Mouse (Mus musculus): ENCODE data around the gene Traf4.
A peak's percentile ranks its signal among the peaks of the same experiment; 100 is the strongest.
"Not testable (repeated sequence)": the region's sequence is repeated elsewhere in the genome, so short reads cannot be mapped to it uniquely, and the experiment has no call there.

The Traf4 gene

DNA sequence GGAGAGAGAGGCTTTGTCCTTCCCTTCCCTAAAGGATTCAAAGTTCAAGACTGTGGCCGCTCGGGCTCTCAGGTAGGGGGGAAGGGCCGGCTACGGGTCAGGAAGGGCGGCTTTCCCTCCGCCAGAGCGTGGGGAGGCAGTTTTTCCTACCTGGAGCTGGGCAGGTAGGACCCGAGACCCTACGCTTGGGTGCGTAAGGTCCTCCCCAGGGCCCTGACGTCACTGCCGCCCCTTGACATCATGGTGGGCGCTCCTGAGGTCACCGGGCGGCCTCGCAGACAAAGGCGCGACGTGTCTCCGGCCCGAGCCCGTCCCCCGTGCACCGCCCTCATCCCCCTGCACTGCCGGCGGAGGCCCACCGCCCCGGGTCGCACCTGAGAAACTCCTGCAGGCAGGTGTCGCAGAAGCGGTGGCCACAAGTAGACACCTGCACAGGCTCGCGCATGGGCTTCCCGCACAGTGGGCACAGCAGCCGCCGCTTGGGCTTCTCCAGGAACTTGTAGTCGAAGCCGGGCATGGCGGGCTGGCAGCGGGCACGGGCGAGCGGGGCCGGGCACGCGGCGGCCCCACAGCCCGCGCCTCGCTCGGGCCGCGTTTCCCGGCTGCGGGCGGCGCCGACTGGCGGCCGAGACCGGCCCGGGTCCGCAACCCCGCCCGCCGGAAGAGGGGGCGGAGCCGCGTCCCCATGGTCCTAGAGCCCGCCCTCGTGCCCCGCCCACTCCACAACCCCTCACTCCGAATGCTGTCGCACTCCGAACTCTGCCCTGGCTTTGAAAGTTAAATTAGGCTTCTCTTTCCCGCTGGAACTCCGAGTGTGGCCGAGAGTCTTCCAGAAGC, at the start of gene Traf4:
Gene Traf4 (minus strand): TSS at position 666 of the 837 bp plus-strand sequence.
- peak; percentile 90 for DNase-seq (ENCODE audit: low spot score)

DNA sequence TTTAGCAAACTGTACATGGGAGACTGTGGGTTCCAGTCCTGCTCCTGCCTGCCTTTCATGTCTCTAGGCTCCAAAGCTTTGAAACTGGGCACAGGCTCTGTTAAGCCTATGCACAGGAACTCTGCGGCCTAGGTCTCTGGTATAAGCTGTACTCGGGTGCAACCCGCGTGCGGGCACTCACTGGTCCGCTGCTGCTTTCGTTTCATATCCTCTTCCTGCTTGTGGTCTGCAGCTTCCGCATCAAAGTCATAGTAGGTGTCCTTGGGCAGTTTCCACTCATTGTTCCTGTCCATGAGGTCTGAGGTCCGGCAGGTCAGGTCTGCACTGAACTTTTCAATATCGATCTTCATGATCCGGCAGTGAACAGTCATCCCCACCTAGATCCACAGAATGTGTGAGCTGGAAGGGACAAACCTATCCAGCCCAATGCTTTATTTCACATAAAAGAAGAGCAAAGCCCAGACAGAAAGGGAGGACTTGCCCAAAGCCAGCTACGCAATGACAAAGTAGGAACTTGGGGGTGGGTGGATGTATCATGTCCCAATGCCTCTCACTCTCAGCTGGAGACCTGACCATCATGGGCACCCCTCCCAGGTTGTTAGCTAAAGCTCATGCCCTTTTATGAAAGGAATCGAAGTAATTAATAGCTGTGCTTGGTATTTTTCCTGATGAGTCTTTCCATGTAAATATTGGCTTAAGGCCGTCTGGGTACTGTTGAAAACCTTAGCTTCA, 47.9 kb upstream of the Traf4 start:
- DNase-seq (ENCODE audit: low spot score), result no peak

DNA sequence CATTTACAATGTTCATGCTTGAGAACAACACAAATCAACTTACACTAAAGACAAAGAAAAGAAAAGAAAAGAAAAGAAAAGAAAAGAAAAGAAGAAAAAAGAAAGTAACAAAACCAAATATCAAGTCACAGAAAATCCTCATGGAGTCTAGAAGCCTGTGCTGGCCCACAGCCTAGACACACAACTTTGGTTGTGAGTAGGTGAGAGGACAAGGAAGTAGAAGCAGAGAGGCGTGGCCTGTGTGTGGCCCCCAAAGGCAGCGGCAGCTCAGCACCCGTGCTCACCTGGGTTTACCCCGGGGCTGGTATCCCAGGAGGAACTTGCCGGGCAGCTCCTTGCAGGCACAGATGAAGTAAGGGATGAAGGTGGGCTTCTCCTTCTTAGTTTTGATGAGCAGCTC, 46.1 kb upstream of the Traf4 start:
- DNase-seq (ENCODE audit: low spot score), result no peak

DNA sequence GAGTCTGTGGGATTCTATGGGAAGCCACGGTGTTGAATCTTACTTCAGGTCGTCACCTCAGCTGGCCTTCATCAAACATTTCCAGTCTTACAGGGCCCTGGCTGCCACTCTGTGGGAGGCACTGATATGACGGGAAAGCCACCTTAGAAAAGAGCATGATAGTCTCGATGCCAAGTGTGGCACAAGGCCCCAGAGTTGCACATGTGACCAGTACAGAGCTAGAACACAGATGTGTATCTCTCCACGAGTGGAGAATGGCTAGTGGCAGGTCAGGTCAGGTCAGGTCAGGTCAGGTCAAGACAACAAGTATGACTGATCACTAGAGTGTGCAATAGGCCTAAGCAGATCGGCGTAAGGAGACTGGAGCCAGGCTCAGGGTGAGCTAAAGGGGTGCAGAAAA, 45.2 kb upstream of the Traf4 start:
- no peak for DNase-seq (ENCODE audit: low spot score)

DNA sequence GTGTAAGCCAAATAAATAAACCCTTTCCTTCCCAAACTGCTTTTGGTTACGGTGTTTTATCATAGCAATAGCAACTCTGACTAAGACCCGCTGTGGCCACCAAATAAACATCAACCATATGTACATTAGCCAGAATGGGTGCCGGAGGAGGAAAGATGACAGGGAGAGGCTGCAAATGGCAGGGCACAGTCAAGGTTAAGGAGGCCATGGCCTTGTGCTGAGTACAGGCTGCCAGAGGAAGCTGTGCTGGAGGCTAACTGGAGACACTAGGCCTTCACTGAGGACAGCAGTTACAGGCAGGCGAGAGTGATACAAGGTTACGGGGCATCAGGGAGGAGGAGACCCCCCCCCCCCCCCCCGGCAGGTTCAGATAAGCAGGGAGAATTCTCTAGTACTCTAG, 44.5 kb upstream of the Traf4 start:
- DNase-seq (ENCODE audit: low spot score), result no peak

DNA sequence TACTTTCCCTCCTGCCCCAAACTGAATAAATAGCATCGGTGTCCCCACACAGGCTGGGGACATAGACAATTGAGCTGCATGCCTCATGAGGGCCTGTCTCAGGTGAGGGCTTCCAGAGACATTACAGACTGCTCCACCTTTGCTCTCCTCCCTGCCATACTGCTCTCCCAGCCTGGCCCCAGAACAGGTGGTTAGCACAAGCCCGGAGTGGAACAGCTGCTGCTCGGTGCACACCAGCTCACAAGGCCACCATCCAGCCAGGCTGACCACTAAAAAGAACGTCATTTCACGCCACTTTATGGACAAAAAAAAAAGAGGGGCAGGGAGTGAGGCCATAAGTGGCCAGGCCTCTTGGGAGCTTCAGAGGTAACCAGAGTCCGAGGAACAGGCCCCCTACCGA, 41.8 kb upstream of the Traf4 start:
- DNase-seq (ENCODE audit: low spot score), result no peak

DNA sequence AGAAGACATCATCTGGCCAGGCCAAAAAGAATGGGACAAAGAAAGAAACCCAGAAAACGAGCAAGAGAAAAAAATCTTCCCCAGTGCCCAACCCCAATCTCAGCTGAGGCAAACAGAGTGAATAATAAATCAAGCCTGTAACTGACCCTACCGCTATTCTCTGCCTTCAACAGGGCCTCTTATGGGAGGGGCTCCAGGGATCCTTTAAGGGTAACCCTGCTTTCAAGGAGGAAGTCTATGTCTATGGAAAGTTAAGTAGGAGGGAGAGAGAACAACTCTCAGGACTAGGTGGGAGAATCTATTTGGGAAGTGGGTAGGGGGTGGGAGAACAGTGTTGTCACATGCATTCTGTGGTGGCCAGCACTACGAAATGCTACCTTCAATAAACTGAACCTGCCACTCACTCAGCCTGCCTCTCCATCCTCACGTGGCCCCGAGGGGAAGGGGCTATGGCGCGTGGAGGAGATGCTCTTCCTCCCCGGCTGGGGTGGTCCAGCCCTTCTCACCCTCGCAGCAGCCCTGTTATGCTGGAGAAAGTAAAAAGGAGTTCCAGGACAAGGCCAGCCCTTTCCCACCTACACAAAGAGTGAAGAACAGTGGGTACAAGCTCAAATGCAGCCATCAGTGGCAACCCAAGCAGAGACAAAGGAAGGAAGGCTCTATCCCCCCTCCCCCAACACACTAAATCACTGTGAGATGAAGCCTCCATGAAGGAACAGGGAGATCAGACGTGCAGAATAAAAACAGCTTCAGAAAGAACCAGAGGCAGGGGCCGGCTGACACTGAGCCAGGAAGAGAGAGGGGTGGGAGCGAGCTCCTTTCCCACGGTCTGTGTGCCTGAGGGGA, 40.2 kb upstream of the Traf4 start:
- DNase-seq (ENCODE audit: low spot score), result no peak

DNA sequence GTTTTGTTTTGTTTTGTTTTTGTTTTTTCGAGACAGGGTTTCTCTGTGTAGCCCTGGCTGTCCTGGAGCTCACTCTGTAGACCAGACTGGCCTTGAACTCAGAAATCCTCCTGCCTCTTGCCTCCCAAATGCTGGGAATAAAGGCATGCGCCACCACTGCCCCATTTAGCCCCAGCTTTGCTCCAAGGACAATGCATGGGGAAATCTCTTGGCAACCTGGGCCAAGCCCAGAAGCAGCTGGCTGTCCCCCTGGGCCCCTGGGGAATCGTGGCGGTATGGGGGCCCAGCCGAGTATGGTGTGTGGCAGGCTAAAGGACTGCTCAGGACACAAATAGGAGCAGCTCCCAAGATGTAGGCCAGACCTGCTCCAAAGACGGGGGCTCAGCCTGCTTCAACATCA, 38.9 kb upstream of the Traf4 start:
- no peak for DNase-seq (ENCODE audit: low spot score)

DNA sequence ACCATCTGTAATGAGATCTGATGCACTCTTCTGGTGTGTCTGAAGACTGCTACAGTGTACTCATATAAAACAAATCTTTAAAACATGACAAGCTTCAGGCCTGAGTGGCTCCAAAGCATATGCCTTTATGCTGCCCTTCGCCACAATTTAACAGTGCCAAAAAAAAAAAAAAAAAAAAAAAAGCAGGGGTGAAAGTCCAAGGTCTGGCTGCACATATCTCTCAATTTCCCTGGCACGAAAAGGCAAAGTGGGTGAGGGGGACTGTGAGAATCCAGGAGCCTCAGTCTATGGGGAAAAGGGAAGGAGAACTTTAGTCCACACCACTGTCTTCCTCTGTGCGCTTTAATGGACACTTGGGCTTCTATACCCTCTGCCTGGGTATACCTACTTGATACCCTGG, 37.0 kb upstream of the Traf4 start:
- DNase-seq (ENCODE audit: low spot score), result no peak

DNA sequence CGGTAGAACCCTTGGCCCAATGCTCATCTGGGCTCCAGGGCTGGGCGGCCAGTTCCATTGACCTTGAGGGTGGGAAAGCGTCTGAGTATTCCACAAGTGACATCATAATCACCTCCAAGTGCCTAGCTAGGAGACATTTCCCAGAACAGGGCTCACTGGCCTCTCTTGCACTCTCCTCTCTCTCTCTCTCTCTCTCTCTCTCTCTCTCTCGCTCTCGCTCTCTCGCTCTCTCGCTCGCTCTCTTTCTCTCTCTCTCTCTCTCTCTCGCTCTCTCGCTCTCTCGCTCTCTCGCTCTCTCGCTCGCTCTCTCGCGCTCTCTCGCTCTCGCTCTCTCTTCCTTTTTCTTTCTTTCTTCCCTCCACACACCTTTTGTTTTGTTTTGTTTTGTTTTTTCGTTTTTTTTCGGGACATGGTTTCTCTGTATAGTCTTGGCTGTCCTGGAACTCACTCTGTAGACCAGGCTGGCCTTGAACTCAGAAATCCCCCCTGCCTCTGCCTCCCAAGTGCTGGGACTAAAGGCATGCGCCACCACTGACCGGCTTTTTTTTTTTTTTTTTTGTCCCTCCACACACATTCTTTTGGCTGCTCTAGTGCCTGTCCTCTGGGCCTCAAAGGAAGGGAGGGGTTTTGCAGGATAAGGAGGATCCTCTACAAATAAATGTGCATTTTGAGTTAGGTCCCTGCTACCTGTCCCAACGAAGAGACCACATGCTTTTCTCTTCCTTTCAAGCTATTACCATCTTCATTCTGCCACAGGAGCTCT, 29.9 kb upstream of the Traf4 start:
- no peak for DNase-seq (ENCODE audit: low spot score)

DNA sequence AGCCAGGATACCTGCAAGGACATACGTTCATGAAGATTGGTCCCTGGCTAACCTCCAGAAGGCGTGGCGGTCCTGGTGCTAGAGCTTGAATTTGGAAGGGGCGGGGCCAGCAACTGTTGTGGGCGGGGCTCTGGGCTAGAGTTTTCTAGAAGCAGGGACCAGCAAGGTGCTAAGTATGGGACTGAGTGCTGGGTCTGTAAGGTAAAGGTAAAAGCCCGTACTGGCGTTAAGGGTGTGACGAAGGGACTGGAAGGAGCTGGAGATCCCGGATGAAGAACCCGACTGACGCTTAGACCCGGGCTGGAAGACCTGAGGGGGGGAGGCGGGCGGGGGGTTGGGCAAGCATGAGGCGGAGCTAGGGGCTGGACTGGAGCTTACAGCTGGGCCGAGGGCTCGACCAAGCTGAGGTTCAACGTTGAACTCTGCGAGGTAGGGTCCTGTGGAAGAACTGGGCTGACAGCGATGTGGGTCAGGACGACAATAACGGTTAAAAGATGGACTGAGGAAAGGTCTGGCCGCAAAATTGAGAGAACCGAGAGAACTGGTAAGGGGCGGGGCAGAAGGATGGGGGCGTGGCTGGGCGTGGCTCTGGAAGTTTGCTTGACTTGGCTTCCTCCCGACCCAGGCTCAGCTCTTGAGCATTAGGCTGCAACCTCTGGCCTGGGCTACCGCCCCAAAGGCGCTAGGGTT, 29.2 kb upstream of the Traf4 start:
- DNase-seq (ENCODE audit: low spot score), result peak; percentile 80

DNA sequence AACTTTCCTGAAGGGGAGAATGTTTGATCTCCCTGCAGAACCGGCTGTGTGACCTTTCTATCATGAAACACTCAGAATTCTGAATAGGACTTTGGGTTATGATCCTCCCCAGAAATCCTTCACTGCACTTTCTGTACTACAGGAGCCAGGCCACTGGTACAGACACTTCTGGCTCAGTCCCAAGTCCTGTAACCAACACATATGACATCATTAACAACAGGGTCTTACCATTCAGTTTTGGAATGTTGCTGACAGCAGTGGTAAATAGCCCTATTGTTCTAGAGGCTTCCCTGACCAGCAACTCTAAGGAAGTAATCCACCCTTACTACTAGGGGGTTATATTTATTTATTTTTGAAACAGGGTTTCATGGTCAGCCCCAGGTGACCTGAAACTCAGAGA, 27.7 kb upstream of the Traf4 start, which contains the start of gene Proca1:
Gene Proca1 (plus strand): TSS at position 280 of the 400 bp plus-strand sequence.
- DNase-seq (ENCODE audit: low spot score), result no peak

DNA sequence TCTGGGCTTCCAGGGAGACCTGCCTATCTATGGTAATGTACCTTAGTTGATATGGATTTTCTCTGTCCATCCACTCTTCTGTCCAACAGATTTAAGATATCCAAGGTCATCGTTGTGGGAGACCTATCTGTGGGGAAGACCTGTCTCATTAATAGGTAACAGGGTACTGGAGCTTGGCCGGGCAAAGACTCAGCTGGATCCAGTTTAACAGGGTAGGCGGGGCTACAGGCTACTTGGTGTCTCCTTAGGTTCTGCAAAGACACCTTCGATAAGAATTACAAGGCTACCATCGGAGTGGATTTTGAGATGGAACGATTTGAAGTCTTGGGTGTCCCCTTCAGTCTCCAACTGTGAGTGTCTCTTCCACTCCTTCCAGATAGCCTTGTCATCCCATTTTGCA, 24.7 kb upstream of the Traf4 start:
- no peak for DNase-seq (ENCODE audit: low spot score)

DNA sequence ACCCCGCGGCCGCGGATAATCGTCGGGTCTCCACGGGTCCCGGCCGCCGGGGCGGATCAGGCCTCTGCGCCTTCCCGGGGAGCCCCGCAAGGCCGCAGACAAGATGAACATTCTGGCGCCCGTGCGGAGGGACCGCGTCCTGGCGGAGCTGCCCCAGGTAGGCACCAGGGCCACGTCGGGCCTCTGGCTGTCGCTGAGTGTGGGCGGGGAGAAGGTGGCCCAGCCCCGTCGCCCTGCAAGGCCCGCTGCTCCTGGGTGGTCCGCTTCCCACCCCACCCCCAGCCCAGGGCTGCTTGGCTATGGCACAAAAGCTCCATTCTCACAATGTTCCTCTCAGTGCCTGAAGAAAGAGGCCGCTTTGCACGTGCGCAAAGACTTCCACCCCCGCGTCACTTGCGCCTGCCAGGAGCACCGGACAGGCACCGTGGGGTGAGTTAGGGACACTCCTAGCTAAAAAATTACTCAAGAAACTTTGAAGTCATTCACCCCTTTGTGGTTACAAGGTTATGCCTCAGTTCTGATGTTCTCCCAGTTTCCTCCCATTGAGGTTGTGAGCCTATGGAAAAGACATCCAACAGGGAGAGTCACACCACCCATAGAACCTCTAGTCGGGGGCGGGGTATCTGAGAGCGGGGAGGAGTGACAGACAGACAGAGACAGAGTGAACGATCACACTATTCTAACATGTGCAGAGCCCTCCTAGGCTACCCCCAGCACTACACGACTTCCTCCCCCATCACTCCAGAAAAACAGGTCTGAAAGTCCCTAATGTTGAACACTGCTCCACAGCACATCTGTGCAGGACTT, 24.0 kb upstream of the Traf4 start:
- peak; percentile 94 for DNase-seq (ENCODE audit: low spot score)

DNA sequence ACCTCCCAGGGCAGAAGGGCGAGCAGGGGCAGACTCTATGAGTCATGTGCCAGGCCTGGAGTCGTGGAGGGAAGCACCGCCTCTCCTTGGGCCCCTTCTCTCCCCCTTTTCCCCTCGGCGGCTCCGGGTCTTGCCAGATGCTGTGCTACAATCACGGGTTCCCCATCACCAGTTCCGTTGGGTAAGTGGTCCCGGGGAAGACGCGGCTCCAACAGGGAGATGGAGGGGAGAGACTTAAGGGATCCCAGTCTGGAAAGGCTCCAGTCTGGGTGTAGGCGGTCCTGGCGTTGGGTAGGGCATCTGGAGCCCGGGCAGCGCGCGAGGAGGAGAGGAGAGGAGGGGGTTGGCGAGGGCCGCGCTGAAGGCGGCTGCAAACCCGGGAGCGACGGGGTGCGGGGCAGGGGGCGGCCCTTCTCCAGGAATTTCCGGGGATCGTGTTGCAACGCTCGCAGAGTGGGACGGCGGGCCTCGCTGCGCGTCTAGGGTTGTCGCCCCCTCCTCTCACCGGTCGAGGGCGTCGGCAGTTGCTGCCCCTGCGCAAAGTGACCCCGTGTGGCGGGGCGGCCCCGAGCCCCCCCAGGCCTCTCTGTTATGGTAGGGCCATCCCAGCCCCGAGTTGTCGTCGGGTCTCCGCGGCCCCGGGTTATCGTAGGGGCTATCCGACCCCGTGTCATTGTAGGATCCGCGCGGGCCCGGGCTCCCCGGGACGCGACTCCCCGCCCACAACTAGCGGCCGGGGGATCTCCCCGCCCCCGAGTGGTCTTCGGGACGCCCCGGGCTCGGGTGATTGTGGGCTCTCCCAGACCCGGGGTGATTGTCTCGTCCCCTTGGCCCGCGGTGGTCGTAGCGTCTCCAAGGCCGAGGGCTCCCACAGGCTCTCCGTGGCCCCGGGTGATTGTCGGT, 23.2 kb upstream of the Traf4 start, which contains the start of gene Rab34:
Gene Rab34 (plus strand): TSS at position 100 of the 903 bp plus-strand sequence.
- DNase-seq (ENCODE audit: low spot score), result peak; percentile 90

DNA sequence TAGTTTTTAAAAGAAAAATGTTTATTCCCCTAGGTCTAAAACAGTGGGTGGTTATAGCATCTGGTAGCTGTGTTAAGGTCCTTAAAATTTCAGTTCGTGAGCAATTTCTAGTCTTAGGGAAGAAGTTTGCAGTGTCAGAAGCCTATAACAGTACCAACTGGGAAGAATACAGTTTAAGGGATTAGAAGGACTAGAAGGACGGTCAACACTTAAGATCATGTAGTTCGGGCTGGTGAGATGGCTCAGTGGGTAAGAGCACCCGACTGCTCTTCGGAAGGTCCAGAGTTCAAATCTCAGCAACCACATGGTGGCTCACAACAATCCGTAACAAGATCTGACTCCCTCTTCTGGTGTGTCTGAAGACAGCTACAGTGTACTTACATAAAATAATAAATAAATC, 19.3 kb upstream of the Traf4 start:
- not testable (repeated sequence) for DNase-seq (ENCODE audit: low spot score)

DNA sequence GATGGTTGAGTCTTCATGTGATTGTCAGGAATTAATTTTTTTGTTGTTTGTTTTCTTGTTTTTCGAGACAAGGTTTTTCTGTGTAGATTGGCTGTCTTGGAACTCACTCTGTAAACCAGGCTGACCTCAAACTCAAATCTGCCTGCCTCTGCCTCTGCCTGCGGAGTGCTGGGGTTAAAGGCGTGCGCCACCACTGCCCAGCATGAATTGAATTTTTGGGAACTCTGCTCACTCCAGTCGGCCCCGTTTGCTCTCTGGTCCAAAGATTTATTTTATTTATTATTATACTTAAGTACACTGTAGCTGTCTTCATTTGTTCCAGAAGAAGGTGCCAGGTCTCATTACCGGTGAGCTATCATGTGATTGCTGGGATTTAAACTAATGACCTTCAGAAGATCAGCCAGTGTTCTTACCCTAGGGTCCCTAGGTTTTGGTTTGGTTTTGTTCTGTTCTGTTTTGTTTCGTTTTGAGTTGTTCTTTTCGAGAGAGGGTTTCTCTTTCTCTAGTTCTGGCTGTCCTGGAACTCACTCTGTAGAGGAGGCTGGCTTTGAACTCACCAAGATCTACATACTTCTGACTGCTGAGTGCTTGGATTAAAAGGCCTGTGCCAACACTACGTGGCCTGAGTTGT, 18.6 kb upstream of the Traf4 start:
- DNase-seq (ENCODE audit: low spot score), result no peak

Data from embryo, embryonic 10 days (tissue).